Mouse (Mus musculus) myocyte (in vitro differentiated cells): Measurements from ENCODE around the gene Cadps. TPM values are rescaled to one million over a fixed set of nuclear protein-coding genes. Genes with fewer than 3 reads are reported as not detected.

Experiments
- H3K27me3 ChIP-seq: one replicate; pipeline ENCODE4 v1.6.1; 2011; ENCODE audit not compliant: control insufficient read depth, insufficient read depth, insufficient read length
- H3K36me3 ChIP-seq: one replicate; pipeline ENCODE4 v1.6.1; 2011; ENCODE audit not compliant: control insufficient read depth, insufficient read depth
- H3K4me2 ChIP-seq: one replicate; pipeline ENCODE4 v1.6.1; 2011; ENCODE audit warnings: low read depth, control low read depth
- H3K4me3 ChIP-seq: one replicate; pipeline ENCODE4 v1.5.1; 2011; ENCODE audit warnings: mild to moderate bottlenecking, control low read depth, moderate library complexity
- H3K79me2 ChIP-seq: one replicate; pipeline ENCODE4 v1.6.1; 2011; ENCODE audit not compliant: control insufficient read depth, insufficient read depth
- H3ac ChIP-seq: one replicate; pipeline ENCODE4 v1.6.1; 2011; ENCODE audit not compliant: control insufficient read depth, insufficient read length
- CEBPB ChIP-seq: IDR thresholded peaks from 2 replicates; pipeline ENCODE4 v1.6.1; 2011; ENCODE audit warnings: mild to moderate bottlenecking, moderate library complexity; ENCODE audit not compliant: poor library complexity, insufficient read depth, severe bottlenecking
- E2F4 ChIP-seq: IDR thresholded peaks from one replicate; pipeline ENCODE4 v1.6.1; 2011; ENCODE audit warnings: mild to moderate bottlenecking, control low read depth, moderate library complexity; ENCODE audit not compliant: insufficient read depth
- MAX ChIP-seq: IDR thresholded peaks from one replicate; pipeline ENCODE4 v1.6.1; 2011; ENCODE audit warnings: low read depth, mild to moderate bottlenecking, control low read depth
- MYOD1 ChIP-seq, 3 experiments: IDR thresholded peaks; one replicate each; pipeline ENCODE4 v1.6.1; 2011; ENCODE audit warnings: control low read depth in 2 of 3, low read depth in 2 of 3, mild to moderate bottlenecking in 2 of 3, moderate library complexity in 1 of 3; ENCODE audit not compliant: insufficient read length in 2 of 3, control insufficient read depth in 1 of 3
- MYOG ChIP-seq, 3 experiments: IDR thresholded peaks; one replicate each; pipeline ENCODE4 v1.6.1; 2011; ENCODE audit warnings: control low read depth in 2 of 3, low read depth in 2 of 3, mild to moderate bottlenecking in 2 of 3; ENCODE audit not compliant: insufficient read length in 2 of 3, control insufficient read depth in 1 of 3, insufficient read depth in 1 of 3
- POLR2A ChIP-seq: IDR thresholded peaks from one replicate; pipeline ENCODE4 v1.6.1; 2011; ENCODE audit warnings: low read depth, mild to moderate bottlenecking, control low read depth, moderate library complexity; ENCODE audit not compliant: insufficient read length
- POLR2AphosphoS2 ChIP-seq: IDR thresholded peaks from one replicate; pipeline ENCODE4 v1.6.1; 2011; ENCODE audit warnings: low read depth, control low read depth; ENCODE audit not compliant: insufficient read length
- REST ChIP-seq: IDR thresholded peaks from one replicate; pipeline ENCODE4 v1.6.1; 2011; ENCODE audit warnings: mild to moderate bottlenecking, control low read depth, moderate library complexity; ENCODE audit not compliant: insufficient read depth, insufficient read length
- SRF ChIP-seq: IDR thresholded peaks from one replicate; pipeline ENCODE4 v1.6.1; 2011; ENCODE audit warnings: low read depth; ENCODE audit not compliant: control insufficient read depth, insufficient read length
- TCF12 ChIP-seq: IDR thresholded peaks from one replicate; pipeline ENCODE4 v1.6.1; 2011; ENCODE audit warnings: mild to moderate bottlenecking, control low read depth; ENCODE audit not compliant: poor library complexity, insufficient read depth, severe bottlenecking
- TCF3 ChIP-seq: IDR thresholded peaks from one replicate; pipeline ENCODE4 v1.6.1; 2011; ENCODE audit warnings: low read depth, control low read depth; ENCODE audit not compliant: insufficient read length
- USF1 ChIP-seq: IDR thresholded peaks from one replicate; pipeline ENCODE4 v1.6.1; 2011; ENCODE audit warnings: low read depth, mild to moderate bottlenecking, control low read depth, moderate library complexity
- polyA plus RNA-seq: library from polyadenylated mRNA; unstranded; fragments of >200 nt; fragmentation: generic; extraction: Trizol; gene quantifications from one replicate; pipeline ENCODE4 v1.2.1, GENCODE M21; 2012; ENCODE audit warnings: missing spikeins

Gene Cadps
- polyA plus RNA-seq, 1 experiment, result not detected

DNA sequence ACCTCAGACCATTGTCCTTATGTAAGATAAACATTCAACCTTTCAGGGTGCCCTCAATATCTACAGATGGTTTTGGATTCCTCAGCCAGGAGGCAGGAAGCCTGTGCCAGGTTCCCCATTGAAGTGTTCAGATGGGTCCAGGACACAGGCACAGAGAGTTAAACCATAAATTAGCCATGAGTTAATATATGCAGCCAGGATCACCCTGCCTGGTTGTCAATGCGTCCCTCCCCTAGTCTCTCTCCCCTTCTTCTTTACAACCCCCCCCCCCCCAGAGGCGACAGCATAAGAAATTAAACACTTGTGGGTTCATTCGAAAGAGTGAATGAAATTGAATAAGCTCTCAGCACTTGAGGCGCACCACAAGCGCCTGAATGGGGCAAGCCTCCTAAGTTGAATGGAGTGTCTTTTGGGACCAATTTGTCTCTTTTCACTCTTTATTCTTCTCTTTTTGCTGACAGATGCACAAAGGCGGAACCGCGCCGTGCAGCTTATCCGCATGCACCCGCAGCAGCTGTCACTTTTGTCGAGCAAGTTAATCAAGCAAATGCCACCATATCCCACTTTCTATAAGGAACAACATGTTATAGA is 429.5 kb downstream of the Cadps start:
- Histone ChIP-seq H3K27me3 (no peaks in the 10 kb centered on the region), H3K4me2 (no peak overlapping the region), H3K4me3 (no peak overlapping the region), H3K36me3 (no peaks in the 10 kb centered on the region), H3ac (no peak overlapping the region), H3K79me2 (no peaks in the 10 kb centered on the region)
- TF ChIP-seq TCF3 (no peak), MAX (no peak), MYOD1 (IDR thresholded peaks at IDR 0.05; ENCODE audit: control insufficient read depth in 1 of 3, insufficient read length in 2 of 3, low read depth in 2 of 3) (no peak), CEBPB (no peak), MYOG (IDR thresholded peaks at IDR 0.05; ENCODE audit: control insufficient read depth in 1 of 3, insufficient read depth in 1 of 3, insufficient read length in 2 of 3, low read depth in 2 of 3) (no peak)

DNA sequence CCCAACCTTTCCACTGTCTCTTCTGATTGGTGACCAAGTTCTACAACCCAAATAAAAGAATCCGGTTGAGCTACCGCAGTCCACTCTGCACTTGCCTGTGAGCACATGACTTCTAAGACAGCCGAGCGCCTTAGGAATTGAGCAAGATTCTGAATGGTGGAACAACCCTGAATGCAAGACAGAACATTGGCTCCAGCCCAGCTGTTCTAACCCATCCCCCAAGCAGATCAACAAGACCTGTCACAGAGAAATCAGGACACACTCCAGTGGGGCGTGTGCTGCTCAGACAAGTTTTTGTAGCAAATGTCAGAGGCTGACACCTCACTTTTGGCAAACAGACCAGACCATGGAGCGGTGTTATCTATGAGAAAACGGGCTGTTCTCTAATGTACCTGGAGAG is 431.7 kb downstream of the Cadps start:
- H3K4me2 ChIP-seq, result no peak overlapping the region
- H3K79me2 ChIP-seq, result no peaks in the 10 kb centered on the region
- H3K4me3 ChIP-seq, result no peak overlapping the region
- H3K36me3 ChIP-seq, result no peaks in the 10 kb centered on the region
- TF ChIP-seq CEBPB (no peak), POLR2AphosphoS2 (no peak), TCF3 (no peak), REST (no peak), SRF (no peak), POLR2A (no peak), USF1 (no peak), MYOD1 (IDR thresholded peaks at IDR 0.05; ENCODE audit: control insufficient read depth in 1 of 3, insufficient read length in 2 of 3, low read depth in 2 of 3) (no peak)
- H3ac ChIP-seq, result no peak overlapping the region
- H3K27me3 ChIP-seq, result no peaks in the 10 kb centered on the region

DNA sequence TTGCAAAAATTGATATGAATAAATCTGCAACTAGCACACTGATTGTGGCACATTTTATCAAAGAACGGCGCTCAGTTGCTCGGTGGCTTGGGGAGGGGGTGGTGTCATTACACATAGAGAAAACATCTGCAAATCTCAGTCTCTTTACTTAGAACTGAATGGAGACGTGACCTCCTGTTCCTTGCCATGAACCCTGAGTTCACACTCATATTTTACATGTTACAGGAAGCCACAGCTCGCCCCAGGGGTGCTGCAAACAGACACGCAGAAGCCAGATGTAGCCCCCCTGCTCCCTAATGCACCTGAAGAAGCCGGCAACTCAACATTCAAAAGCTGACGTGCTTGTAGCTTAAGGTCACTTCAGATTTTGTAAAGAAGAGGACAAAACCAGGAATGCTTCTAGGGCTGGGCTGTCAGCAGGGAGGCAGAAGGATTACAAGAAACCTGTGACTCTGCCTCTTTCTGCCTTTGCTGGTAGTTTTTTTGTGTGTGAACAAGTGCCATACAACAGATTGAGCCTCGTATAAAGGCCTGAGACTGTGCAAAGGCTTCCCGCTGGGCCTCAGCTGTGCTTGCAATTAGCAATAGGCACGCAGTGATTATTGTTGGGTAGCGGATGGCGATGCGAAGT is 434.0 kb downstream of the Cadps start:
- Histone ChIP-seq H3K36me3 (no peaks in the 10 kb centered on the region), H3ac (no peak overlapping the region), H3K79me2 (no peaks in the 10 kb centered on the region), H3K4me3 (no peak overlapping the region), H3K27me3 (no peaks in the 10 kb centered on the region), H3K4me2 (no peak overlapping the region)
- TF ChIP-seq POLR2A (no peak), MYOG (IDR thresholded peaks at IDR 0.05; ENCODE audit: control insufficient read depth in 1 of 3, insufficient read depth in 1 of 3, insufficient read length in 2 of 3, low read depth in 2 of 3) (no peak), TCF12 (no peak), TCF3 (no peak), SRF (no peak), MYOD1 (IDR thresholded peaks at IDR 0.05; ENCODE audit: control insufficient read depth in 1 of 3, insufficient read length in 2 of 3, low read depth in 2 of 3) (no peak), POLR2AphosphoS2 (no peak), E2F4 (no peak), CEBPB (no peak), REST (no peak), USF1 (no peak)

DNA sequence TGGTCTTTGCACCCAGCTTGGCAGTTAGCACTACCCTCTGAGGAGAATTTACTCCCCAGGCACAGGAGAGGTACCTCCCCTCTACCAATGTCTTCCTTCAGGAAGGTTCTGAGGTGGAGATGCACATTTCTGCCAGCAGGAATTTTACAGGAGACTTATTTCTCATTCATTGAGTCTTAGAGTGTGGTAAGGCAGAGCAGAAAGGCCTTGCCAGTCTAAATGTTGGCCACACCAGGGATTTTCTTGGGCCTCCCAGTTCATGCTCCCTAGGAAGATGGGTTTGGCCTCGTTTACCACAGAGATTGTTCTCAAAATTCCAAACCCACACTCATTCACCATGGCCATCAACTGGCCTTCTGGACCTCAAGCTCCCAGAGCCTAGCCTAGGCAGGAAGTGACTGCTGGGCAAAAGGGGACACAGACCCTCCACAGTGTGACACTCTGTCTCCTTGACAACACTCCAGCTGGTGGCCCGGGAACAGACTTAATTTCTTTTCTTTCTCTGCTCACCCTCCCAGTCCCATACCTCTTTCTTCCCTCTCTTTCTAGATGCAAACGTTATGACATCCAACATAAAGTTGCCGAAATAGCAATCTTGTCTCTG is 434.6 kb downstream of the Cadps start:
- no peaks in the 10 kb centered on the region for H3K27me3 ChIP-seq
- no peak overlapping the region for H3K4me3 ChIP-seq
- H3K36me3 ChIP-seq, result no peaks in the 10 kb centered on the region

DNA sequence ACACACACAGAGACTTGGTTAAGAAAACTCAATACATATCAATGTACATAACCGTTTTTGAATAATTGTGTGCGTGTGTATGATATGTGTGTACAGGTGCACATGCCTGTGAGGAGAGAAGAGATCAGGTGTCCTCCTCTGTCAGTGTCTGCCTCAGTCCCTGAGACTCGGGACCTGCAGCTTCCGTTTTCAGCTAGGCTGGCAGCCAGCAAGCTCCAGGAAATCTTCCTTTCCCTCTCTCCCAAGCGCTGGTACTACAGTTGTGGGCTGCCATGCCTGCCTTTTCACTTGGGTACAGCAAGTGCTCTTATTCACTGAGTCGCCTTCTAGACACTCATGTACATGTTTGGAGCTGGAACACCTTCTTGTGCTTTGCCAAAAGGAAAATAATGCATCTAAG is 435.7 kb downstream of the Cadps start:
- TF ChIP-seq CEBPB, result no peak
- no peak for TF ChIP-seq MYOG (IDR thresholded peaks at IDR 0.05; ENCODE audit: control insufficient read depth in 1 of 3, insufficient read depth in 1 of 3, insufficient read length in 2 of 3, low read depth in 2 of 3)
- no peak for TF ChIP-seq REST
- TF ChIP-seq MAX, result no peak
- no peak for TF ChIP-seq SRF
- TF ChIP-seq MYOD1 (IDR thresholded peaks at IDR 0.05; ENCODE audit: control insufficient read depth in 1 of 3, insufficient read length in 2 of 3, low read depth in 2 of 3), result no peak
- no peak for TF ChIP-seq E2F4
- TF ChIP-seq POLR2A, result no peak
- H3K4me3 ChIP-seq, result no peak overlapping the region
- H3K27me3 ChIP-seq, result no peaks in the 10 kb centered on the region
- H3ac ChIP-seq, result no peak overlapping the region
- no peaks in the 10 kb centered on the region for H3K79me2 ChIP-seq
- no peaks in the 10 kb centered on the region for H3K36me3 ChIP-seq
- H3K4me2 ChIP-seq, result no peak overlapping the region

More for the DNA sequence above, 434.6 kb downstream of the Cadps start:
- Histone ChIP-seq H3K4me2 (no peak overlapping the region), H3K79me2 (no peaks in the 10 kb centered on the region), H3ac (no peak overlapping the region)
- TF ChIP-seq TCF3, result no peak
- no peak for TF ChIP-seq MYOD1 (IDR thresholded peaks at IDR 0.05; ENCODE audit: control insufficient read depth in 1 of 3, insufficient read length in 2 of 3, low read depth in 2 of 3)
- no peak for TF ChIP-seq MAX
- no peak for TF ChIP-seq POLR2A
- TF ChIP-seq POLR2AphosphoS2, result no peak
- TF ChIP-seq E2F4, result no peak
- TF ChIP-seq TCF12, result no peak
- TF ChIP-seq REST, result no peak
